Mouse (Mus musculus): Measurements from ENCODE around the gene Lrrc28.
"Not testable (repeated sequence)": the region's sequence is repeated elsewhere in the genome, so short reads cannot be mapped to it uniquely, and the experiment has no call there.

Lrrc28 gene

DNA sequence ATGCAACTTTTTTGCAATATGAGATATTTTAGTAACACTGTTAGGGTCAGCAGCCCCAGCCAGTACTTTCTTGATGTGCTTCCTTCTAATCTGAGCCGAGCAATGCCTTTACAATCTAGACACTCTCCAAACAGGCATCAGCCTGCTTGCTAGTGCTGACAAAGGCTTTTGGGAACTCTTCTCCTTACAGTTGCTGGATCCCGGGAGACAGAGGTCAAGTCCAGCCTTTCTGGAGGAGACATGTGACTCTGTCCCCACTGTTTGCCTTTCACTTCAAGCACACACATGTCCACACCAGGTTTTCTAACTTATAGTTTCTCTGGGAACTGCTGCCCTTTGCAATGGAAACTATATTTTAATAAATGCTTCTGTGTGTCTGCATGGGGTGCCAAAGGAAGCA is 114.1 kb downstream of the Lrrc28 start:
- no peak for DNase-seq (ENCODE audit: low spot score in 2 of 2)

GRCm38 (mm10) chr7:67529381-67529780 is 115.7 kb downstream of the Lrrc28 start:
- DNase-seq (ENCODE audit: low spot score in 2 of 2) = no peak

- DNase-seq (ENCODE audit: low spot score in 2 of 2) = no peak
Measured at GRCm38 (mm10) chr7:67528821-67529221, 116.2 kb downstream of the Lrrc28 start.

DNA sequence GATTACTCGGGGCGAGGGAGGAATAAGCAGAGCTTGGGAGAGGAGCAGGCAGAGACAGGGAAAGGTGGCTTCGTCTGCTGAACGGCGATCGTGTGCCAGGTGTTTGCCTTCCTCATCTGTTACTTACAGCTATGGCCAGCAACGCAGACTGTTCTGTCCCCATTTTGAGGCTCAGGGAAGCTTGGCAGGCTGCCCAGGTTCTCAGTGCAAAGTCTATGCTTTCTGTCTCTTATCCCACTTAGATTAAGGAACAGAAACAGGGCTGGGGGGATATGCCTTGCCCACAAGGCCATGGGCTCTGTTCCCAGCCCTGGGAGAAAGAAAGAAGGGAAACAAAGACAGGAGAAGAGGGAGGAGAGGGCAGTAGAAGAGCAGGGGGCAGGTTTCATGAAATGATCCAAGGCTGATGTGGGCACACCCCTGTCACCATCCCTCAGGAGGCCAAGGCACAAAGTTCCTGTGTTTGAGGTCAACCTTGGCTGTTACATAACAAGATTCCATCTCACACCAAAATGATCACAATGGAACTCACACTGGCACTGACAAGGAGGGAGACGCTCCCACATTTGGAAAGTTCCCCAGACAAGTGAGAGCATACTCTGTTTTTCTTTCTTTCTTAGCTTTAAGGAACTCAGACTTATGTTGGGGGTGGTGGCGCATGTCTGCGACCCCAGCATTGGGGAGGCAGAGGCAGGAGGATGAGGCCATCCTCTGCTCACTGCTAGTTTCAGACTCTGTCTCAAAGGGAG is 116.8 kb downstream of the Lrrc28 start:
- DNase-seq (ENCODE audit: low spot score in 2 of 2) = peak; percentile 44 to 82

DNA sequence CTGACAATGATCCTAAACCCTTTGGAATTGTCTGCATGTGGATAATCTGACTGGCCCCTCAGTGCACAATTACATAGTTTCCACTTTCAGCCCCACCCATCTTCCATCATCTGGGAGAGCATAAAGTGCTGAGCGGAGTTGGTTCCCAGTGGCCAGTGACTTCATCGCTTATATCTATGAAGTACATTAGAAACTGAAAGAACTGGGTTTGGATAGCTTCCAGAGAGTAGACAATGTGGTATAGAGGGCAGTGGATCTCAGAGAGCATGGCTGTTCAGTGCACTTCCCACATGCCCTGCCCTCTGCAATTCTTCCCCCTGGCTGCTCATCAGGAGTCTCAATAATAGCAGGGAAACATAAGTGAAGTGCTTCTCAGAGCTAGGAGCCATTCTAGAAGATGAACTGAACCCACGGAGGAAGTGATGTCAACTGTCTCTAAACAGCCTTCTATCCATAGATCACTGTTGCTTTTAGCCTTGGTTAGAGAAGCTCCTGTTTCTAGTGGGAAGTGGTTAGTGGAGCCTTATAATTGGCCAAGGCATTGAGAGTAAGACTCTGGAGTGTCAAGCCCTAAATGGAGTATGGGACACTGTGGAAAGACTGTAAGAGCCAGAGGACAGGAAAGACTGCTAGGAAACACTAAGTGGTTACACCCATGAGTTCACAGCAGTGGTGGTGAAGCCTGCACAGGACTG is 119.0 kb downstream of the Lrrc28 start:
- DNase-seq (ENCODE audit: low spot score in 2 of 2) = no peak

DNA sequence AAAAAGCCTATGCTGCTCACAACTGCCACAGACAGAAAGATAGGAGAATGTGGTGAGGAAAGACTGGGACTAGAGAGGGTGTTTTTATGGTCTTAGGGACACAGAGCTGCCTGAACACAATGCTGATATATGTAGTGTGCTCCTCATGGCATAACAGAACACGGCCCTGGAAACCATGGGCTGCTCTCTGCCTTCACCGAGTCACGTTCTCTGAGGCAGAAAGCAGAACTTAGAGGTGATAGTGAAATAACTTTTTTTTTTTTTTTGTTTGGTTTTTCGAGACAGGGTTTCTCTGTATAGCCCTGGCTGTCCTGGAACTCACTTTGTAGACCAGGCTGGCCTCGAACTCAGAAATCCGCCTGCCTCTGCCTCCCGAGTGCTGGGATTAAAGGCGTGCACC is 121.0 kb downstream of the Lrrc28 start:
- not testable (repeated sequence) for DNase-seq (ENCODE audit: low spot score in 2 of 2)

GRCm38 (mm10) chr7:67523400-67523799 is 121.7 kb downstream of the Lrrc28 start:
- DNase-seq (ENCODE audit: low spot score in 2 of 2) = no peak

GRCm38 (mm10) chr7:67521731-67522130 is 123.3 kb downstream of the Lrrc28 start:
- not testable (repeated sequence) for DNase-seq (ENCODE audit: low spot score in 2 of 2)

- DNase-seq (ENCODE audit: low spot score in 2 of 2) = no peak
Measured at GRCm38 (mm10) chr7:67520959-67521358, 124.1 kb downstream of the Lrrc28 start.

DNA sequence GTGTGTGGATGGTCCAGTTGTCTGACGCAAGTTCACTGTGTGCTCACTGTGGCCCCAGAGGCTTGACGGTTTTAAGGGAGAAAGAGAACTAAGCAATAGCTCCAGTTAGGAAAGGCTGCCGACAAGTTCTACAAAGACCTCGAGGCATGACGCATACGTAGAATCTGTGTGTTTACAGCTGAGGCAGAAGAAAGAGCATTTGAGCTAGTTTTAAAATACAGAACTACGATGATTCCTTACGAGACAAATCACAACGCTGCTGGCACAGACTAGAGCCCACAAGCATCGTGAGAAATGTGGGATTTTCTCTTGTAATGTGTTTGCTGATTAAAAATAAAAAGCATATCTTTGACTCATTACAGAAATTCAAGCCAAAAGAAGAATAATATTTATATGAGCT is 125.1 kb downstream of the Lrrc28 start:
- DNase-seq (ENCODE audit: low spot score in 2 of 2) = no peak

GRCm38 (mm10) chr7:67515621-67516020 is 129.4 kb downstream of the Lrrc28 start:
- DNase-seq (ENCODE audit: low spot score in 2 of 2) = no peak

DNA sequence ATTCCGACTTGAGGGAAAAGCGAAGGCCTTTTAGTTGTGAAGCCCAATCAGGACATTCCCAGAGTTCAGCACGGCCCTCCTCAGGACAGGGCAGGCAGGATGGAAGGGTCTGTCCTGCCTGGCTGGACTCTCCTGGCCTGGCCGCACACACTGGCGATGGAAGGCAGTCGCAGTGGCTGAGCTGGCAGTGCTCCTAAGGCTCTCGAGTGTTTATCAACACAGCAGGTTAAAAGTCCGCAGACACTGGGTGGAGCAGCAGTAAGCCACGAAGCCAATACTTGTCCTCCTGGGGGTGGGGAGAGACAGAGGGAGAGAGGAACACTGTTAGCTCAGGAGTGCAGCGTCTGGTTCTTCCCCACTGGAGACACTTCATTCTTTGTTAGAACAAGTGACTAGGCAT is 130.2 kb downstream of the Lrrc28 start:
- DNase-seq (ENCODE audit: low spot score in 2 of 2) = no peak

- no peak for DNase-seq (ENCODE audit: low spot score in 2 of 2)
Measured at GRCm38 (mm10) chr7:67514380-67514779, 130.7 kb downstream of the Lrrc28 start.

- DNase-seq (ENCODE audit: low spot score in 2 of 2) = no peak
Measured at GRCm38 (mm10) chr7:67513656-67514055, 131.4 kb downstream of the Lrrc28 start.

- DNase-seq (ENCODE audit: low spot score in 2 of 2) = no peak
Measured at GRCm38 (mm10) chr7:67511606-67512005, 133.5 kb downstream of the Lrrc28 start.

GRCm38 (mm10) chr7:67503281-67504010 is 141.6 kb downstream of the Lrrc28 start:
- DNase-seq (ENCODE audit: low spot score in 2 of 2) = peak in 1 of 2 experiments; percentile 40

DNA sequence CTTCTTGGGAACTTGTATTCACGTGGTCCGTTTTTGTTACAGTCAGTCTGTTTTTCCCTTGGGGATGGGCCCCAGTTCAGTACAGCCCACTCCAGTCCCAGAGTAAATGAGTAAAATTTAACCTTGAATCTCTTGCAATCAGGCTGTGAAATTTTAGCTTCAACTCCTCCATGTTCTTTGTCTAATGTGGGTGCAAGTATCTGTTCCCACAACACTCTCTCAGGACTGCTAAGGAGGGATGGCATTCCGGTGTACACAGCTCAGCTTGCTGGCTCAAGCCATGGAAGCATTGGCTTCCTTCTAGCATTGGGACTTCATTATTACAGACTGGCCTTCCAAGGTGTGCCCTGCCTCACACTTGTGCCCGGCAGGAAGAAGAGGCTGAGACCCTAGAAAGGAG is 142.4 kb downstream of the Lrrc28 start:
- no peak for DNase-seq (ENCODE audit: low spot score in 2 of 2)

DNA sequence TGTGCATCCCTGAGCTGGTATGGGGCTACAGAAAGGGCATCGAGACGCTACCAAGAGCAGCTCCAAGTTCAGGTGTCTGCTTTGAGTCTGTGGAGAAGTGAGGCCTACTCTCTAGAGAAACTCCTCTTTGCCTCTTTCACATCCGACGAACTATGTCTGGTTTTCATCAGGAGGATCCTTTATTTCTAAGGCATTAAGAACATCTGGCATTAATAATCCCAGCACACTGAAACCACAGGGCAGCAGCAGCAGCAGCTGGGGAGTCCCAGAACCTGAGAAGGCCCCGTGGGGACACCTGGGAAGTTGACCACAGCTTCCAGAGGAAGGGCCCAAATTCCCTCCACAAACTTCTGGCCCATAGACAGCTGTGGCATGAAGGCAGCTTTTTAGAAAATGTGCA is 144.2 kb downstream of the Lrrc28 start:
- DNase-seq (ENCODE audit: low spot score in 2 of 2) = no peak

DNA sequence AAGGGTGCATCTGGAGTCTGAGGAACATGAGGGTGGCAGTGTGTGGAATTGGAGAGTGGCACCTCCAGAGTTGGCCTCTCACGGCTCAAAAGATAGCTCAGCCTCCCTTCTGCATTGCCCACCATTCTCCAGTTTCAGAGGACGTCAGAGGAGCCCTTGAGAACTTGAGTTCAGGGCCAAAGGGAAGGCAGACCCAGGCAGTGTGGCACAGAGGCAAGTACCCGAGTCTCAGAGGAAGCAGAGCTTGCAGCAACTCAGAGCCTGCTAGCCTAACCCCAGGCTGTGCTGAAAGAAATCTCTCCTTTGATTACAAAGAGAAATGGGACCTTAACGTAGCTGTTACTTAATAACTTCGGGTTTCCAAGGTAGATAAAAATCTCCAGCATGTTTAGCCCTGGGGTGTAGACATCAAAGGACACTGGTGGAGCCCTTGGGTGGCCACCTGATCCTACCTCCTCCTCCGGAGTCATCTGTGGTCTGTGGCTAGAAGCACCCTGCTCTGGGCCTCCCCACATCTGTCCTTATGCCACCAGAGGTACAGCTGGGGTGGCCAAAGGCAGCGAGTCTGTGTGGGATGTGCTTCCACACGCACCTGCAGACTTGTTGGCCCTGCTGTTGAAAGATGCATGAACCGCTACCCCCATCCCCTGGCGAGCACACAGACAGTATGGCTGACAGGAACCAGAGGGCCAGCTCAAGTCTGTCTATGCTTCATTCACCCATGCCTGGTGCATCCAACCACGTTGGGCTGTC is 144.8 kb downstream of the Lrrc28 start:
- DNase-seq (ENCODE audit: low spot score in 2 of 2) = no peak

GRCm38 (mm10) chr7:67499516-67499915 is 145.6 kb downstream of the Lrrc28 start:
- DNase-seq (ENCODE audit: low spot score in 2 of 2) = no peak

- DNase-seq (ENCODE audit: low spot score in 2 of 2) = no peak
Measured at GRCm38 (mm10) chr7:67493795-67494687, 151.0 kb downstream of the Lrrc28 start.

Measured in left cerebral cortex, adult 9 months (tissue).